Mouse (Mus musculus) kidney, adult 2 months (tissue): ENCODE data around the gene Epha1. TPM values are rescaled to one million over a fixed set of nuclear protein-coding genes. Genes with fewer than 3 reads are reported as not detected.

Experiments used
- DNase-seq: peaks from one replicate; pipeline ENCODE4 v3.0.0; 2021
- H3K27ac ChIP-seq: fragments of 200-500 bp; 2 replicates; pipeline ENCODE4 v1.5.1; 2012; ENCODE audit warnings: low read depth, low read length, control low read depth, inconsistent platforms; ENCODE audit not compliant: insufficient read depth
- H3K27me3 ChIP-seq: fragments of 200-500 bp; replicated peaks from 2 replicates; pipeline ENCODE4 v1.6.1; 2012; ENCODE audit warnings: mild to moderate bottlenecking, moderate library complexity, low read length, inconsistent platforms; ENCODE audit not compliant: control insufficient read depth, insufficient read depth
- H3K36me3 ChIP-seq: fragments of 200-500 bp; 2 replicates; pipeline ENCODE4 v1.6.1; 2012; ENCODE audit warnings: mild to moderate bottlenecking, moderate library complexity, low read length, inconsistent platforms; ENCODE audit not compliant: control insufficient read depth, insufficient read depth
- H3K4me1 ChIP-seq: fragments of 200-500 bp; 2 replicates; pipeline ENCODE4 v1.6.1; 2011; ENCODE audit warnings: low read length; ENCODE audit not compliant: control insufficient read depth, insufficient read depth
- H3K4me3 ChIP-seq: fragments of 200-500 bp; 2 replicates; pipeline ENCODE4 v1.5.1; 2011; ENCODE audit warnings: mild to moderate bottlenecking, low read depth, low read length, control low read depth; ENCODE audit not compliant: insufficient read depth
- CTCF ChIP-seq: fragments of 200-500 bp; conservative IDR thresholded peaks from 2 replicates; pipeline ENCODE4 v1.5.1; 2011; ENCODE audit warnings: low read depth, mild to moderate bottlenecking, control low read depth, low read length, moderate library complexity, mixed read lengths; ENCODE audit not compliant: insufficient read depth, insufficient read length
- POLR2A ChIP-seq: fragments of 200-500 bp; IDR thresholded peaks from one replicate; pipeline ENCODE4 v1.6.1; 2011; ENCODE audit warnings: low read depth, low read length, control low read depth
- WGBS: fragments of 180-500 bp; shearing (Covaris S2); methylation state at CpG from one replicate; pipeline ENCODE4 v1.1.7; 2018; 5-methylcytosine and 5-hydroxymethylcytosine counted together
- polyA plus RNA-seq: library from polyadenylated mRNA; depleted of rRNA; stranded (reverse); fragments of >200 nt; gene quantifications from 2 replicates; pipeline ENCODE4 v1.2.3, GENCODE M21; 2012; rRNA removed

The Epha1 gene
- polyA plus RNA-seq, 1 experiment = 17.0 TPM

- TF ChIP-seq CTCF = no peak
- no peak for TF ChIP-seq POLR2A
- Histone ChIP-seq H3K27ac (no peak overlapping the region), H3K27me3 (no peaks in the 10 kb centered on the region), H3K4me3 (no peak overlapping the region), H3K4me1 (no peaks in the 10 kb centered on the region), H3K36me3 (no peaks in the 10 kb centered on the region)
- DNase-seq = no peak
- WGBS = 73% methylated on average over 4 of the region's 4 CpGs
Measured at GRCm38 (mm10) chr6:42318293-42318692, 54.8 kb downstream of the Epha1 start.

- no peak for DNase-seq
- no peaks in the 10 kb centered on the region for H3K36me3 ChIP-seq
- H3K4me1 ChIP-seq = no peaks in the 10 kb centered on the region
- no peaks in the 10 kb centered on the region for H3K27me3 ChIP-seq
- no peak overlapping the region for H3K4me3 ChIP-seq
- TF ChIP-seq POLR2A = no peak
- no peak for TF ChIP-seq CTCF
- 87% methylated on average over 2 of the region's 2 CpGs for WGBS
- H3K27ac ChIP-seq = no peak overlapping the region
Measured at GRCm38 (mm10) chr6:42310427-42311053, 62.5 kb downstream of the Epha1 start.

- TF ChIP-seq POLR2A (no peak), CTCF (peak; percentile 30; the same call in 1 of the 2 replicates)
- H3K36me3 ChIP-seq = no peaks in the 10 kb centered on the region
- WGBS = 54% methylated on average over 8 of the region's 8 CpGs
- H3K4me1 ChIP-seq = no peaks in the 10 kb centered on the region
- peak; percentile 6 for DNase-seq
- no peak overlapping the region for H3K4me3 ChIP-seq
- H3K27me3 ChIP-seq = no peaks in the 10 kb centered on the region
- no peak overlapping the region for H3K27ac ChIP-seq
Measured at GRCm38 (mm10) chr6:42309816-42310378, 63.2 kb downstream of the Epha1 start.

Other genes with a start within 250 kb of the Epha1 start
- gene Tas2r139, start 232.3 kb downstream of the Epha1 start, polyA plus RNA-seq = not detected in 2 replicates
- gene Tas2r144, start 157.9 kb downstream of the Epha1 start, polyA plus RNA-seq = not detected in 2 replicates
- gene Gstk1, start 127.3 kb downstream of the Epha1 start, polyA plus RNA-seq = 105 and 115 TPM in 2 replicates
- gene Tmem139, start 111.3 kb downstream of the Epha1 start, polyA plus RNA-seq = 28.3 and 34.0 TPM in 2 replicates
- gene Casp2, start 108.3 kb downstream of the Epha1 start, polyA plus RNA-seq = 17.4 and 18.2 TPM in 2 replicates
- 0.04 and 0.86 TPM in 2 replicates for gene Clcn1, start 86.6 kb downstream of the Epha1 start, polyA plus RNA-seq
- gene Fam131b, start 48.6 kb downstream of the Epha1 start, polyA plus RNA-seq = 0.05 TPM in 2 replicates
- 90.0 and 94.2 TPM in 2 replicates for gene Zyx, start 23.6 kb downstream of the Epha1 start, polyA plus RNA-seq
- not detected in 2 replicates for gene Tas2r143, start 27.0 kb upstream of the Epha1 start, polyA plus RNA-seq
- gene Tas2r135, start 32.2 kb upstream of the Epha1 start, polyA plus RNA-seq = not detected in 2 replicates
- gene Tas2r126, start 61.3 kb upstream of the Epha1 start, polyA plus RNA-seq = not detected in 2 replicates
- gene Olfr458, start 91.9 kb upstream of the Epha1 start, polyA plus RNA-seq = not detected in 2 replicates
- gene Olfr457, start 103.1 kb upstream of the Epha1 start, polyA plus RNA-seq = not detected in 2 replicates
- not detected in 2 replicates for gene Olfr456, start 113.9 kb upstream of the Epha1 start, polyA plus RNA-seq
- not detected in 2 replicates for gene Olfr455, start 174.3 kb upstream of the Epha1 start, polyA plus RNA-seq
- gene Tcaf3, start 224.4 kb upstream of the Epha1 start, polyA plus RNA-seq = not detected in 2 replicates